Mouse (Mus musculus) ES-Bruce4 (cell line): ENCODE results near the gene Rpa1. TPM values are rescaled to one million over a fixed set of nuclear protein-coding genes. Genes with fewer than 3 reads are reported as not detected.

Experiments used
- H3K27ac ChIP-seq: 2 replicates; pipeline ENCODE4 v1.5.1; 2012; ENCODE audit warnings: low read length, inconsistent platforms; ENCODE audit not compliant: insufficient read depth
- H3K27me3 ChIP-seq: 2 replicates; pipeline ENCODE4 v1.6.1; 2012; ENCODE audit warnings: mild to moderate bottlenecking, low read length, inconsistent platforms; ENCODE audit not compliant: control insufficient read depth, poor library complexity, insufficient read depth, severe bottlenecking
- H3K36me3 ChIP-seq: 2 replicates; pipeline ENCODE4 v1.6.1; 2012; ENCODE audit warnings: inconsistent platforms, mild to moderate bottlenecking, low read length, moderate library complexity; ENCODE audit not compliant: control insufficient read depth, poor library complexity, insufficient read depth, severe bottlenecking
- H3K4me1 ChIP-seq: one replicate; pipeline ENCODE4 v1.8.1; 2011; ENCODE audit warnings: low read length; ENCODE audit not compliant: control insufficient read depth, insufficient read depth
- H3K4me3 ChIP-seq: 2 replicates; pipeline ENCODE4 v1.5.1; 2011; ENCODE audit warnings: low read depth, mild to moderate bottlenecking, low read length
- H3K9ac ChIP-seq: 2 replicates; pipeline ENCODE4 v1.6.1; 2012; ENCODE audit warnings: low read depth, mild to moderate bottlenecking, inconsistent platforms; ENCODE audit not compliant: poor library complexity, severe bottlenecking
- H3K9me3 ChIP-seq: replicated peaks from 2 replicates; pipeline ENCODE4 v1.6.1; 2012; ENCODE audit warnings: mild to moderate bottlenecking, low read length, inconsistent platforms; ENCODE audit not compliant: control insufficient read depth, poor library complexity, insufficient read depth, severe bottlenecking
- CTCF ChIP-seq: IDR thresholded peaks from one replicate; pipeline ENCODE4 v1.8.1; 2011; ENCODE audit warnings: low read depth, low read length
- EP300 ChIP-seq: IDR thresholded peaks from 2 replicates; pipeline ENCODE4 v1.6.1; 2011; ENCODE audit warnings: low read depth, low read length; ENCODE audit not compliant: insufficient read depth
- POLR2A ChIP-seq: IDR thresholded peaks from one replicate; pipeline ENCODE4 v1.8.1; 2011; ENCODE audit warnings: low read length; ENCODE audit not compliant: insufficient read depth
- polyA plus RNA-seq: library from polyadenylated mRNA; stranded (reverse); fragments of >200 nt; gene quantifications from 2 replicates; pipeline ENCODE4 v1.2.4, GENCODE M21; 2011; ENCODE audit warnings: low read depth; ENCODE audit not compliant: missing spikeins, insufficient read depth, insufficient read length

Gene Rpa1
- polyA plus RNA-seq, 1 experiment: 127 TPM

- Histone ChIP-seq H3K36me3 (peaks cover 6% of the 10 kb centered on the region; the same call in 1 of the 2 replicates), H3K27ac (no peak overlapping the region), H3K4me1 (no peaks in the 10 kb centered on the region), H3K27me3 (no peaks in the 10 kb centered on the region), H3K9me3 (no peaks in the 10 kb centered on the region), H3K4me3 (no peak overlapping the region), H3K9ac (no peak overlapping the region)
- TF ChIP-seq EP300 (no peak), CTCF (no peak), POLR2A (no peak)
These were observed 7.4 kb upstream of the Rpa1 start for GRCm38 (mm10) chr11:75355475-75355874.

- Histone ChIP-seq H3K4me1 (no peaks in the 10 kb centered on the region), H3K9ac (no peak overlapping the region), H3K4me3 (no peak overlapping the region), H3K36me3 (peaks cover 5% of the 10 kb centered on the region; the same call in 1 of the 2 replicates), H3K27me3 (no peaks in the 10 kb centered on the region), H3K9me3 (no peaks in the 10 kb centered on the region), H3K27ac (0 out of 2 replicates have a peak overlapping the region, but pooled peaks have one; percentile 38)
- TF ChIP-seq POLR2A (no peak), CTCF (no peak), EP300 (no peak)
These were observed 3.1 kb upstream of the Rpa1 start for GRCm38 (mm10) chr11:75351225-75351624.

DNA sequence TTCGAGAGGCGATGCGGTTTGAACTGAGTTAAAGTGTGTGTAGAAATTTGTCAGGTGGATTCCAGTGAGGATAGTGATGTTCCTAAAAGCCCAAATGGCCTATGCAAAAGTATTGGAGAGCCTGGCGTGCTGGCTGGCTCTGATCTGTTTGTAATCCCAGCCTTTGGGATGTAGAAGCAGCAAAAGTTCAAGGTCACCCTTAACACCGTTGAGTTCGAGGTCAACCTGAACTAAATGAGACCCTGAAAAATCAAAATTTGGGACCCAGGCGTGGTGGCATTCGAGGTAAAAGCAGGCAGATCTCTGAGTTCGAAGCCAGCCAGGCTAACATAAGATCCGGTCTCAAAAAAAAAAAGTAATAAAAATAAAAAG is 752 bp upstream of the Rpa1 start:
- Histone ChIP-seq H3K9ac (peak overlapping the region; percentile 61), H3K4me1 (no peaks in the 10 kb centered on the region), H3K27me3 (no peaks in the 10 kb centered on the region), H3K9me3 (no peaks in the 10 kb centered on the region), H3K27ac (peak overlapping the region; percentile 55), H3K4me3 (peak overlapping the region; percentile 74), H3K36me3 (peaks cover 7% of the 10 kb centered on the region)
- TF ChIP-seq EP300 (no peak), CTCF (no peak), POLR2A (no peak)

DNA sequence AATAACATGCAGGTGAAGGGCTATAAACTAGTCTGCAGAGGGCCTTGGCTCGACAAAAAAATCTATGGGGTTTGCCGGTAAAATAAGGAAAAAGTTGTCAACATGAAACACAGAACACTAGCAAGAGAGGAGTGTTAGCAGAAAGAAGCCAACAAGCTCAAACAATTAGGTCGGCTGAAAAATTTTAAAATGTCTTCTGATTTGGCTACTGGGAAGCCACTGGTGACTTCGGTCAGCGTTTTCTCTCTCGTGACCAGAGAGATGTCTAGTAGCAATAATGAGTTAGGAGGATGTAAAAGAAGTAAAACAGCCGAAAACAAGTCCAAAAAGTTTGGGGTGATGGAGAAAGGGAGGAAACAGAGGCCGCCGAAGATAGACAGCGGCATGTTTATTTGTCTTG is 528 bp downstream of the Rpa1 start:
- peaks cover 3% of the 10 kb centered on the region; the same call in 1 of the 2 replicates for H3K36me3 ChIP-seq
- H3K4me1 ChIP-seq: no peaks in the 10 kb centered on the region
- H3K9ac ChIP-seq: peak overlapping the region; percentile 86
- H3K27ac ChIP-seq: no peak overlapping the region
- no peak for TF ChIP-seq EP300
- no peak for TF ChIP-seq POLR2A
- TF ChIP-seq CTCF: no peak
- peak overlapping the region; percentile 86 for H3K4me3 ChIP-seq
- no peaks in the 10 kb centered on the region for H3K27me3 ChIP-seq
- H3K9me3 ChIP-seq: no peaks in the 10 kb centered on the region

GRCm38 (mm10) chr11:75347188-75347585 is 937 bp downstream of the Rpa1 start:
- no peak overlapping the region for H3K27ac ChIP-seq
- peak overlapping the region; percentile 86 for H3K9ac ChIP-seq
- peak overlapping the region; percentile 95 for H3K4me3 ChIP-seq
- H3K36me3 ChIP-seq: peaks cover 3% of the 10 kb centered on the region; the same call in 1 of the 2 replicates
- H3K4me1 ChIP-seq: no peaks in the 10 kb centered on the region
- no peaks in the 10 kb centered on the region for H3K9me3 ChIP-seq
- H3K27me3 ChIP-seq: no peaks in the 10 kb centered on the region
- TF ChIP-seq EP300 (no peak), POLR2A (no peak), CTCF (no peak)

GRCm38 (mm10) chr11:75346556-75347187 is 1.5 kb downstream of the Rpa1 start:
- Histone ChIP-seq H3K36me3 (peaks cover 7% of the 10 kb centered on the region), H3K9ac (peak overlapping the region; percentile 86), H3K4me1 (no peaks in the 10 kb centered on the region), H3K4me3 (no peak overlapping the region), H3K27me3 (no peaks in the 10 kb centered on the region), H3K27ac (no peak overlapping the region), H3K9me3 (no peaks in the 10 kb centered on the region)
- TF ChIP-seq POLR2A (no peak), EP300 (no peak), CTCF (no peak)
